Mouse (Mus musculus) spleen, adult 2 months (tissue): ENCODE measurements around the gene Mocs3.

ENCODE experiments used
- CTCF ChIP-seq: fragments of 200-500 bp; IDR thresholded peaks from 2 replicates; pipeline ENCODE4 v1.5.1; 2011; ENCODE audit warnings: mild to moderate bottlenecking, inconsistent platforms; ENCODE audit not compliant: insufficient read depth, insufficient read length, insufficient replicate concordance; ENCODE audit errors: extremely low read depth
- POLR2A ChIP-seq: fragments of 200-500 bp; IDR thresholded peaks from 2 replicates; pipeline ENCODE4 v1.6.1; 2011; ENCODE audit warnings: low read depth, low read length, inconsistent platforms

DNA sequence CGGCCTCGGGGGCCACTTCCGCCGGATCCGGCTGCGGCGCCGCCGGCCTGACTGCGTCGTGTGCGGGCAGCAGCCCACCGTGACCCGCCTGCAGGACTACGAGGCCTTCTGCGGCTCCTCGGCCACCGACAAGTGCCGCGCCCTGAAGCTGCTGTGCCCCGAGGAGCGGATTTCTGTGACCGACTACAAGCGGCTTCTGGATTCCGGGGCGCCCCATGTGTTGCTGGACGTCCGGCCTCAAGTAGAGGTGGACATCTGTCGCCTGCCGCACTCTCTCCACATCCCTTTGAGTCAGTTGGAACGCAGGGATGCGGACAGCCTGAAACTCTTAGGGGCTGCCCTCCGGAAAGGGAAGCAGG is 1.0 kb downstream of the Mocs3 start:
- no peak for TF ChIP-seq POLR2A
- no peak for TF ChIP-seq CTCF
